Mouse (Mus musculus): ENCODE results near the gene Fam8a1. TPM values are rescaled to one million over a fixed set of nuclear protein-coding genes. Genes with fewer than 3 reads are reported as not detected.

The Fam8a1 gene
- polyA plus RNA-seq (2014; fragmentation: Nextera tagmentation; extraction: Ambion mirVana): 7.9 and 8.7 TPM in 2 replicates

- 0 out of 2 replicates have a peak, but pooled peaks cover 3% of the 10 kb centered on the region for H3K4me1 ChIP-seq (ENCODE audit: insufficient read depth)
- H3K9me3 ChIP-seq (ENCODE audit: low read depth, low read length): no peaks in the 10 kb centered on the region
- WGBS: under 1% methylated on average over 43 of the region's 46 CpGs
Measured at GRCm38 (mm10) chr13:46669048-46669619, at the start of gene Fam8a1. TSS of gene Fam8a1 (plus strand) at chr13:46669522.

GRCm38 (mm10) chr13:46619633-46620032, 49.7 kb upstream of the Fam8a1 start:
- peak overlapping the region; percentile 12; the same call in 1 of the 2 replicates for H3K4me2 ChIP-seq
- DNase-seq (peak; percentile 52), ATAC-seq (ENCODE audit: insufficient read depth) (peak; percentile 49; the same call in 1 of the 2 replicates)
- H3K9me3 ChIP-seq (ENCODE audit: low read depth, low read length): no peaks in the 10 kb centered on the region
- WGBS: 12% methylated on average over 11 of the region's 11 CpGs
- H3K27ac ChIP-seq (ENCODE audit: low read depth): no peak overlapping the region
- 0 out of 2 replicates have a peak, but pooled peaks cover 2% of the 10 kb centered on the region for H3K4me1 ChIP-seq (ENCODE audit: insufficient read depth)
- no peak overlapping the region for H3K4me3 ChIP-seq (ENCODE audit: low read depth, low read length)
- H3K27me3 ChIP-seq (ENCODE audit: insufficient read depth, low read length): no peaks in the 10 kb centered on the region
- no peaks in the 10 kb centered on the region for H3K36me3 ChIP-seq (ENCODE audit: insufficient read depth)
- no peak overlapping the region for H3K9ac ChIP-seq
- no peak for TF ChIP-seq CTCF (IDR thresholded peaks at IDR 0.05; ENCODE audit: low read depth)

More at GRCm38 (mm10) chr13:46669048-46669619, at the start of gene Fam8a1:
- Histone ChIP-seq H3K4me3 (ENCODE audit: low read depth, low read length) (peak within 1 kb of the TSS; percentile 89), H3K9ac (peak within 1 kb of the TSS; percentile 80), H3K36me3 (ENCODE audit: insufficient read depth) (peaks cover 18% of the 10 kb centered on the region), H3K27me3 (ENCODE audit: insufficient read depth, low read length) (no peaks in the 10 kb centered on the region), H3K4me2 (peak within 1 kb of the TSS; percentile 86), H3K27ac (ENCODE audit: low read depth) (peak within 1 kb of the TSS; percentile 54)
- TF ChIP-seq CTCF (IDR thresholded peaks at IDR 0.05; ENCODE audit: low read depth): no peak
- ATAC-seq (ENCODE audit: insufficient read depth) (peak; percentile 97), DNase-seq (peak; percentile 94)

- no peak overlapping the region for H3K4me3 ChIP-seq (ENCODE audit: low read depth, low read length)
- H3K4me1 ChIP-seq (ENCODE audit: insufficient read depth): 0 out of 2 replicates have a peak, but pooled peaks cover 2% of the 10 kb centered on the region
- H3K9ac ChIP-seq: no peak overlapping the region
- WGBS: 82% methylated on average over 7 of the region's 7 CpGs
- ATAC-seq (ENCODE audit: insufficient read depth): no peak
- no peak overlapping the region for H3K4me2 ChIP-seq
- no peak for DNase-seq
- no peak for TF ChIP-seq CTCF (IDR thresholded peaks at IDR 0.05; ENCODE audit: low read depth)
- no peak overlapping the region for H3K27ac ChIP-seq (ENCODE audit: low read depth)
- H3K27me3 ChIP-seq (ENCODE audit: insufficient read depth, low read length): no peaks in the 10 kb centered on the region
- H3K36me3 ChIP-seq (ENCODE audit: insufficient read depth): no peaks in the 10 kb centered on the region
- no peaks in the 10 kb centered on the region for H3K9me3 ChIP-seq (ENCODE audit: low read depth, low read length)
Measured at GRCm38 (mm10) chr13:46620964-46621757, 48.2 kb upstream of the Fam8a1 start.

- Histone ChIP-seq H3K27me3 (ENCODE audit: insufficient read depth, low read length) (no peaks in the 10 kb centered on the region), H3K36me3 (ENCODE audit: insufficient read depth) (no peaks in the 10 kb centered on the region), H3K4me2 (no peak overlapping the region), H3K27ac (ENCODE audit: low read depth) (peak overlapping the region; percentile 18; the same call in 1 of the 2 replicates), H3K9me3 (ENCODE audit: low read depth, low read length) (no peaks in the 10 kb centered on the region), H3K9ac (no peak overlapping the region), H3K4me3 (ENCODE audit: low read depth, low read length) (no peak overlapping the region), H3K4me1 (ENCODE audit: insufficient read depth) (no peaks in the 10 kb centered on the region)
- ATAC-seq (ENCODE audit: insufficient read depth) (no peak), DNase-seq (peak; percentile 41)
- 61% methylated on average over 9 of the region's 9 CpGs for WGBS
- no peak for TF ChIP-seq CTCF (IDR thresholded peaks at IDR 0.05; ENCODE audit: low read depth)
Measured at GRCm38 (mm10) chr13:46626608-46627007, 42.7 kb upstream of the Fam8a1 start.

GRCm38 (mm10) chr13:46627841-46628240, 41.5 kb upstream of the Fam8a1 start:
- Histone ChIP-seq H3K27me3 (ENCODE audit: insufficient read depth, low read length) (no peaks in the 10 kb centered on the region), H3K4me1 (ENCODE audit: insufficient read depth) (no peaks in the 10 kb centered on the region), H3K9me3 (ENCODE audit: low read depth, low read length) (no peaks in the 10 kb centered on the region), H3K9ac (no peak overlapping the region), H3K4me2 (no peak overlapping the region), H3K36me3 (ENCODE audit: insufficient read depth) (no peaks in the 10 kb centered on the region), H3K4me3 (ENCODE audit: low read depth, low read length) (no peak overlapping the region), H3K27ac (ENCODE audit: low read depth) (no peak overlapping the region)
- 52% methylated on average over 10 of the region's 10 CpGs for WGBS
- no peak for TF ChIP-seq CTCF (IDR thresholded peaks at IDR 0.05; ENCODE audit: low read depth)
- peak; percentile 81 for DNase-seq
- no peak for ATAC-seq (ENCODE audit: insufficient read depth)

GRCm38 (mm10) chr13:46629391-46629790, 39.9 kb upstream of the Fam8a1 start:
- no peaks in the 10 kb centered on the region for H3K36me3 ChIP-seq (ENCODE audit: insufficient read depth)
- no peaks in the 10 kb centered on the region; the same call in 1 of the 2 replicates for H3K27me3 ChIP-seq (ENCODE audit: insufficient read depth, low read length)
- no peak overlapping the region for H3K27ac ChIP-seq (ENCODE audit: low read depth)
- DNase-seq: no peak
- no peaks in the 10 kb centered on the region for H3K9me3 ChIP-seq (ENCODE audit: low read depth, low read length)
- H3K9ac ChIP-seq: no peak overlapping the region
- TF ChIP-seq CTCF (IDR thresholded peaks at IDR 0.05; ENCODE audit: low read depth): no peak
- no peak overlapping the region for H3K4me3 ChIP-seq (ENCODE audit: low read depth, low read length)
- no peak for ATAC-seq (ENCODE audit: insufficient read depth)
- 62% methylated on average over 6 of the region's 6 CpGs for WGBS
- H3K4me1 ChIP-seq (ENCODE audit: insufficient read depth): no peaks in the 10 kb centered on the region
- no peak overlapping the region for H3K4me2 ChIP-seq

GRCm38 (mm10) chr13:46632796-46633195, 36.5 kb upstream of the Fam8a1 start:
- DNase-seq (no peak), ATAC-seq (ENCODE audit: insufficient read depth) (no peak)
- 39% methylated on average over 4 of the region's 4 CpGs for WGBS
- H3K4me2 ChIP-seq: no peak overlapping the region
- no peaks in the 10 kb centered on the region for H3K4me1 ChIP-seq (ENCODE audit: insufficient read depth)
- H3K9me3 ChIP-seq (ENCODE audit: low read depth, low read length): no peaks in the 10 kb centered on the region
- H3K36me3 ChIP-seq (ENCODE audit: insufficient read depth): no peaks in the 10 kb centered on the region
- no peak overlapping the region for H3K4me3 ChIP-seq (ENCODE audit: low read depth, low read length)
- no peak overlapping the region for H3K27ac ChIP-seq (ENCODE audit: low read depth)
- no peak for TF ChIP-seq CTCF (IDR thresholded peaks at IDR 0.05; ENCODE audit: low read depth)
- no peaks in the 10 kb centered on the region; the same call in 1 of the 2 replicates for H3K27me3 ChIP-seq (ENCODE audit: insufficient read depth, low read length)
- H3K9ac ChIP-seq: no peak overlapping the region

All from lung, embryonic 14.5 days (tissue).